In the genomic region with DNA sequence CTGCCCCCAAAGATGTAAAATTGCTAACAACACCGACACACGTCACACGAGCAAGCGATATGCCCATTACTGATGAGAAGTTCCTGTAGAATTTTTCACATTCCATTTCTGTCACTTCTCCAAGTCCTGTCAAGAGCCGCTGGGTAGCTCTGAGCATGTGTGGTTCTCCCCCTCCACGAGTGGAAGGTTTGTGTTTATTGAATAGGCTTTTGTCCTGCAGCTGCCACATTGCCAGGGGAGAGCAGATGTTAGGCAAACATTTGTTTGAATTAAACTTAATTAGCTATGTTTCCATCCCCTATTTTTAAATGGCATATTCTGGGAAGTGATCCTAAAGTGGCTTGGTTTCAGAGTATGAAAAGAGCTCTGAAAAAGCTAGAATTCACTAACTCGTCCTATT, we compare ENCODE assay signal across 13 mouse cellular contexts.
DNase-seq lines count a peak whose midpoint lies in the region; ATAC-seq and TF ChIP-seq lines count a peak whose summit lies in the region.
"Had no signal": no experiment of that assay in that cellular context is flagged by ENCODE, and none has a peak within 500 bp of the region (broad histone marks: within the 10 kb centered on the region; RNA-seq: fewer than 3 reads in every experiment).

No protein-coding gene starts in this region.

- peak overlapping the region; percentile 55; the same call in 1 of the 2 replicates for H3K27ac ChIP-seq in lung, embryonic 14.5 days (ENCODE audit: low read depth)
- no peak overlapping the region for H3K27ac ChIP-seq in hindbrain, embryonic 14.5 days
- no peak overlapping the region for H3K27ac ChIP-seq in liver, postnatal 0 days (ENCODE audit: low read depth)
- H3K27ac ChIP-seq: liver, embryonic 15.5 days had no signal

- no peaks in the 10 kb centered on the region for H3K27me3 ChIP-seq in lung, embryonic 14.5 days (ENCODE audit: insufficient read depth, low read length)
- no peaks in the 10 kb centered on the region for H3K27me3 ChIP-seq in hindbrain, embryonic 14.5 days (ENCODE audit: control insufficient read depth, insufficient read depth, low read length)
- no peaks in the 10 kb centered on the region for H3K27me3 ChIP-seq in liver, postnatal 0 days (ENCODE audit: insufficient read depth, low read length)
- H3K27me3 ChIP-seq: heart, embryonic 12.5 days; liver, embryonic 15.5 days had no signal

- no peaks in the 10 kb centered on the region for H3K9me3 ChIP-seq in lung, embryonic 14.5 days (ENCODE audit: low read depth, low read length)
- no peaks in the 10 kb centered on the region for H3K9me3 ChIP-seq in hindbrain, embryonic 14.5 days (ENCODE audit: control insufficient read depth, low read length)
- H3K9me3 ChIP-seq in liver, postnatal 0 days (ENCODE audit: low read length), result no peaks in the 10 kb centered on the region
- H3K9me3 ChIP-seq: heart, embryonic 12.5 days; liver, embryonic 15.5 days had no signal

- no peak for TF ChIP-seq CTCF in lung, embryonic 14.5 days (IDR thresholded peaks at IDR 0.05; ENCODE audit: low read depth)
- TF ChIP-seq CTCF in liver, postnatal 0 days (IDR thresholded peaks at IDR 0.05; ENCODE audit: low read depth), result no peak

- TF ChIP-seq EP300 in liver, postnatal 0 days (IDR thresholded peaks at IDR 0.05; ENCODE audit: low read depth), result no peak

- no peaks in the 10 kb centered on the region for H3K4me1 ChIP-seq in lung, embryonic 14.5 days (ENCODE audit: insufficient read depth)
- H3K4me1 ChIP-seq in hindbrain, embryonic 14.5 days (replicated peaks; ENCODE audit: control insufficient read depth, insufficient read depth, low read length), result no peaks in the 10 kb centered on the region
- no peaks in the 10 kb centered on the region for H3K4me1 ChIP-seq in liver, postnatal 0 days (ENCODE audit: insufficient read depth)
- H3K4me1 ChIP-seq: heart, embryonic 12.5 days; liver, embryonic 15.5 days had no signal

- ATAC-seq in lung, embryonic 14.5 days (ENCODE audit: insufficient read depth), result peak; percentile 75; the same call in 1 of the 2 replicates
- ATAC-seq in hindbrain, embryonic 14.5 days (ENCODE audit: low FRiP score), result no peak
- no peak for ATAC-seq in liver, postnatal 0 days
- ATAC-seq: inflammation-experienced regulatory T-cells, adult 6 months had no signal

- WGBS in lung, embryonic 14.5 days, result 31% methylated on average over 7 of the region's 7 CpGs
- 41% methylated on average over 7 of the region's 7 CpGs for WGBS in hindbrain, embryonic 14.5 days
- WGBS in liver, postnatal 0 days (ENCODE audit: insufficient replicate concordance), result 71% methylated on average over 7 of the region's 7 CpGs

- no peak overlapping the region for H3K4me3 ChIP-seq in lung, embryonic 14.5 days (ENCODE audit: low read depth, low read length)
- H3K4me3 ChIP-seq in hindbrain, embryonic 14.5 days (replicated peaks; ENCODE audit: low read length), result no peak overlapping the region
- H3K4me3 ChIP-seq in liver, postnatal 0 days (ENCODE audit: low read depth, low read length), result no peak overlapping the region
- H3K4me3 ChIP-seq: heart, embryonic 12.5 days; liver, embryonic 15.5 days; myocyte had no signal

- H3K4me2 ChIP-seq in lung, embryonic 14.5 days, result no peak overlapping the region
- H3K4me2 ChIP-seq in hindbrain, embryonic 14.5 days (replicated peaks), result no peak overlapping the region
- no peak overlapping the region for H3K4me2 ChIP-seq in liver, postnatal 0 days (ENCODE audit: low read depth, low read length)
- H3K4me2 ChIP-seq: heart, embryonic 12.5 days; liver, embryonic 15.5 days had no signal

- H3K9ac ChIP-seq in lung, embryonic 14.5 days, result no peak overlapping the region
- H3K9ac ChIP-seq in hindbrain, embryonic 14.5 days, result no peak overlapping the region
- no peak overlapping the region for H3K9ac ChIP-seq in liver, postnatal 0 days (replicated peaks)
- H3K9ac ChIP-seq: heart, embryonic 12.5 days; liver, embryonic 15.5 days had no signal

- H3K36me3 ChIP-seq in lung, embryonic 14.5 days (ENCODE audit: insufficient read depth), result peaks cover 4% of the 10 kb centered on the region; the same call in 1 of the 2 replicates
- H3K36me3 ChIP-seq in hindbrain, embryonic 14.5 days (replicated peaks; ENCODE audit: control insufficient read depth, insufficient read depth), result no peaks in the 10 kb centered on the region
- H3K36me3 ChIP-seq in liver, postnatal 0 days (replicated peaks; ENCODE audit: insufficient read depth, low read length), result no peaks in the 10 kb centered on the region

- DNase-seq in embryo, embryonic 10.5 days (ENCODE audit: low spot score), result peak; percentile 23
- no peak for DNase-seq in embryo, embryonic 10 days (ENCODE audit: low spot score)
- DNase-seq in lung, embryonic 14.5 days, result peak; percentile 67
- DNase-seq in lung, postnatal 36 days, result no peak
- peak; percentile 45 for DNase-seq in brain, adult 2 months (ENCODE audit: low read depth, low spot score)
- DNase-seq in hindbrain, embryonic 14.5 days (ENCODE audit: low spot score), result peak; percentile 51
- no peak for DNase-seq in c-Kit-positive CD71-positive TER-119-positive erythroid progenitor cells, embryonic 14.5 days (ENCODE audit: low spot score)
- no peak for DNase-seq in liver, postnatal 0 days
- DNase-seq: right cerebral cortex, postnatal 14 days had no signal

Comparison
In these comparisons a context has a peak if more than half of its experiments do, and no peak if none do; other contexts are left out.
1. DNase-seq: peak in embryo, embryonic 10.5 days (single experiment), lung, embryonic 14.5 days (single experiment), brain, adult 2 months (single experiment) and hindbrain, embryonic 14.5 days (single experiment); none in embryo, embryonic 10 days (single experiment), lung, postnatal 36 days (single experiment), c-Kit-positive CD71-positive TER-119-positive erythroid progenitor cells, embryonic 14.5 days (single experiment) and liver, postnatal 0 days (single experiment).